Mouse (Mus musculus) myocyte (in vitro differentiated cells): ENCODE data around the gene Klhl23. TPM values are rescaled to one million over a fixed set of nuclear protein-coding genes. Genes with fewer than 3 reads are reported as not detected.

Source experiments
- H3K27me3 ChIP-seq: one replicate; pipeline ENCODE4 v1.6.1; 2011; ENCODE audit not compliant: control insufficient read depth, insufficient read depth, insufficient read length
- H3K36me3 ChIP-seq: one replicate; pipeline ENCODE4 v1.6.1; 2011; ENCODE audit not compliant: control insufficient read depth, insufficient read depth
- H3K4me2 ChIP-seq: one replicate; pipeline ENCODE4 v1.6.1; 2011; ENCODE audit warnings: low read depth, control low read depth
- H3K4me3 ChIP-seq: one replicate; pipeline ENCODE4 v1.5.1; 2011; ENCODE audit warnings: mild to moderate bottlenecking, control low read depth, moderate library complexity
- H3K79me2 ChIP-seq: one replicate; pipeline ENCODE4 v1.6.1; 2011; ENCODE audit not compliant: control insufficient read depth, insufficient read depth
- H3ac ChIP-seq: one replicate; pipeline ENCODE4 v1.6.1; 2011; ENCODE audit not compliant: control insufficient read depth, insufficient read length
- CEBPB ChIP-seq: IDR thresholded peaks from 2 replicates; pipeline ENCODE4 v1.6.1; 2011; ENCODE audit warnings: mild to moderate bottlenecking, moderate library complexity; ENCODE audit not compliant: poor library complexity, insufficient read depth, severe bottlenecking
- E2F4 ChIP-seq: IDR thresholded peaks from one replicate; pipeline ENCODE4 v1.6.1; 2011; ENCODE audit warnings: mild to moderate bottlenecking, control low read depth, moderate library complexity; ENCODE audit not compliant: insufficient read depth
- MAX ChIP-seq: IDR thresholded peaks from one replicate; pipeline ENCODE4 v1.6.1; 2011; ENCODE audit warnings: low read depth, mild to moderate bottlenecking, control low read depth
- MYOD1 ChIP-seq, 3 experiments: IDR thresholded peaks; one replicate each; pipeline ENCODE4 v1.6.1; 2011; ENCODE audit warnings: control low read depth in 2 of 3, low read depth in 2 of 3, mild to moderate bottlenecking in 2 of 3, moderate library complexity in 1 of 3; ENCODE audit not compliant: insufficient read length in 2 of 3, control insufficient read depth in 1 of 3
- MYOG ChIP-seq, 3 experiments: IDR thresholded peaks; one replicate each; pipeline ENCODE4 v1.6.1; 2011; ENCODE audit warnings: control low read depth in 2 of 3, low read depth in 2 of 3, mild to moderate bottlenecking in 2 of 3; ENCODE audit not compliant: insufficient read length in 2 of 3, control insufficient read depth in 1 of 3, insufficient read depth in 1 of 3
- POLR2A ChIP-seq: IDR thresholded peaks from one replicate; pipeline ENCODE4 v1.6.1; 2011; ENCODE audit warnings: low read depth, mild to moderate bottlenecking, control low read depth, moderate library complexity; ENCODE audit not compliant: insufficient read length
- POLR2AphosphoS2 ChIP-seq: IDR thresholded peaks from one replicate; pipeline ENCODE4 v1.6.1; 2011; ENCODE audit warnings: low read depth, control low read depth; ENCODE audit not compliant: insufficient read length
- REST ChIP-seq: IDR thresholded peaks from one replicate; pipeline ENCODE4 v1.6.1; 2011; ENCODE audit warnings: mild to moderate bottlenecking, control low read depth, moderate library complexity; ENCODE audit not compliant: insufficient read depth, insufficient read length
- SRF ChIP-seq: IDR thresholded peaks from one replicate; pipeline ENCODE4 v1.6.1; 2011; ENCODE audit warnings: low read depth; ENCODE audit not compliant: control insufficient read depth, insufficient read length
- TCF12 ChIP-seq: IDR thresholded peaks from one replicate; pipeline ENCODE4 v1.6.1; 2011; ENCODE audit warnings: mild to moderate bottlenecking, control low read depth; ENCODE audit not compliant: poor library complexity, insufficient read depth, severe bottlenecking
- TCF3 ChIP-seq: IDR thresholded peaks from one replicate; pipeline ENCODE4 v1.6.1; 2011; ENCODE audit warnings: low read depth, control low read depth; ENCODE audit not compliant: insufficient read length
- USF1 ChIP-seq: IDR thresholded peaks from one replicate; pipeline ENCODE4 v1.6.1; 2011; ENCODE audit warnings: low read depth, mild to moderate bottlenecking, control low read depth, moderate library complexity
- polyA plus RNA-seq: library from polyadenylated mRNA; unstranded; fragments of >200 nt; fragmentation: generic; extraction: Trizol; gene quantifications from one replicate; pipeline ENCODE4 v1.2.1, GENCODE M21; 2012; ENCODE audit warnings: missing spikeins

Klhl23 gene
- 0.24 TPM for polyA plus RNA-seq

- Histone ChIP-seq H3K36me3 (no peaks in the 10 kb centered on the region), H3K79me2 (no peaks in the 10 kb centered on the region), H3K27me3 (peaks cover 15% of the 10 kb centered on the region), H3K4me3 (no peak within 1 kb of the TSS), H3K4me2 (peak within 1 kb of the TSS; percentile 67), H3ac (peak within 1 kb of the TSS; percentile 58)
- TF ChIP-seq TCF12 = no peak
- TF ChIP-seq MAX = no peak
- TF ChIP-seq REST = no peak
- no peak for TF ChIP-seq MYOG (IDR thresholded peaks at IDR 0.05; ENCODE audit: control insufficient read depth in 1 of 3, insufficient read depth in 1 of 3, insufficient read length in 2 of 3, low read depth in 2 of 3)
- TF ChIP-seq SRF = no peak
Measured at GRCm38 (mm10) chr2:69821711-69822110, at the start of gene Klhl23. Gene Klhl23 (plus strand): TSS chr2:69821944.

GRCm38 (mm10) chr2:69773331-69773730 is 48.4 kb upstream of the Klhl23 start:
- Histone ChIP-seq H3K4me3 (no peak overlapping the region), H3K79me2 (no peaks in the 10 kb centered on the region), H3K36me3 (peaks cover 4% of the 10 kb centered on the region), H3K4me2 (no peak overlapping the region), H3ac (no peak overlapping the region), H3K27me3 (no peaks in the 10 kb centered on the region)
- TF ChIP-seq CEBPB = no peak
- no peak for TF ChIP-seq TCF12
- TF ChIP-seq USF1 = no peak
- TF ChIP-seq TCF3 = no peak
- no peak for TF ChIP-seq MAX
- no peak for TF ChIP-seq E2F4
- TF ChIP-seq POLR2AphosphoS2 = no peak
- no peak for TF ChIP-seq REST
- TF ChIP-seq POLR2A = no peak
- no peak for TF ChIP-seq MYOG (IDR thresholded peaks at IDR 0.05; ENCODE audit: control insufficient read depth in 1 of 3, insufficient read depth in 1 of 3, insufficient read length in 2 of 3, low read depth in 2 of 3)
- TF ChIP-seq SRF = no peak
- TF ChIP-seq MYOD1 (IDR thresholded peaks at IDR 0.05; ENCODE audit: control insufficient read depth in 1 of 3, insufficient read length in 2 of 3, low read depth in 2 of 3) = no peak

GRCm38 (mm10) chr2:69777985-69778835 is 43.5 kb upstream of the Klhl23 start:
- no peaks in the 10 kb centered on the region for H3K79me2 ChIP-seq
- no peak overlapping the region for H3K4me2 ChIP-seq
- H3K4me3 ChIP-seq = no peak overlapping the region
- H3K27me3 ChIP-seq = no peaks in the 10 kb centered on the region
- no peak overlapping the region for H3ac ChIP-seq
- H3K36me3 ChIP-seq = peaks cover 4% of the 10 kb centered on the region
- TF ChIP-seq TCF12 = no peak
- no peak for TF ChIP-seq REST
- no peak for TF ChIP-seq MYOG (IDR thresholded peaks at IDR 0.05; ENCODE audit: control insufficient read depth in 1 of 3, insufficient read depth in 1 of 3, insufficient read length in 2 of 3, low read depth in 2 of 3)
- TF ChIP-seq USF1 = no peak
- no peak for TF ChIP-seq MAX
- TF ChIP-seq TCF3 = no peak
- no peak for TF ChIP-seq MYOD1 (IDR thresholded peaks at IDR 0.05; ENCODE audit: control insufficient read depth in 1 of 3, insufficient read length in 2 of 3, low read depth in 2 of 3)
- no peak for TF ChIP-seq POLR2AphosphoS2
- TF ChIP-seq SRF = no peak
- TF ChIP-seq E2F4 = no peak
- TF ChIP-seq POLR2A = no peak
- no peak for TF ChIP-seq CEBPB

- H3K4me3 ChIP-seq = no peak overlapping the region
- H3K36me3 ChIP-seq = peaks cover 4% of the 10 kb centered on the region
- TF ChIP-seq MYOG (IDR thresholded peaks at IDR 0.05; ENCODE audit: control insufficient read depth in 1 of 3, insufficient read depth in 1 of 3, insufficient read length in 2 of 3, low read depth in 2 of 3) (no peak), TCF3 (no peak), TCF12 (no peak), E2F4 (no peak)
- H3K79me2 ChIP-seq = no peaks in the 10 kb centered on the region
- H3K27me3 ChIP-seq = no peaks in the 10 kb centered on the region
- no peak overlapping the region for H3K4me2 ChIP-seq
- H3ac ChIP-seq = no peak overlapping the region
Measured at GRCm38 (mm10) chr2:69778836-69779177, 42.9 kb upstream of the Klhl23 start.

- Histone ChIP-seq H3K4me3 (peak overlapping the region; percentile 56), H3K79me2 (no peaks in the 10 kb centered on the region), H3ac (peak overlapping the region; percentile 83), H3K4me2 (peak overlapping the region; percentile 92), H3K36me3 (peaks cover 7% of the 10 kb centered on the region), H3K27me3 (no peaks in the 10 kb centered on the region)
- no peak for TF ChIP-seq USF1
- TF ChIP-seq MYOD1 (IDR thresholded peaks at IDR 0.05; ENCODE audit: control insufficient read depth in 1 of 3, insufficient read length in 2 of 3, low read depth in 2 of 3) = no peak
- TF ChIP-seq TCF3 = no peak
Measured at GRCm38 (mm10) chr2:69788974-69789373, 32.8 kb upstream of the Klhl23 start.
